Mouse (Mus musculus) MEL (cell line): ENCODE measurements around the gene Borcs5.

ENCODE experiments used
- CTCF ChIP-seq, 3 experiments: IDR thresholded peaks in 2 of 3; conservative IDR thresholded peaks in 1 of 3; 2 replicates each; pipeline ENCODE4 v1.5.1; 2011 to 2012; ENCODE audit warnings: low read length in 3 of 3, low read depth in 2 of 3, mild to moderate bottlenecking in 2 of 3, improper control_type of control experiment in 1 of 3, inconsistent platforms in 1 of 3, mixed read lengths in 1 of 3, moderate library complexity in 1 of 3; ENCODE audit not compliant: control insufficient read depth in 1 of 3, insufficient read depth in 1 of 3, poor library complexity in 1 of 3, severe bottlenecking in 1 of 3
- E2F4 ChIP-seq: IDR thresholded peaks from 2 replicates; pipeline ENCODE4 v1.6.1; 2011; ENCODE audit warnings: low read depth, low read length, improper control_type of control experiment, borderline replicate concordance
- EP300 ChIP-seq, 2 experiments: IDR thresholded peaks; 2 replicates each; pipeline ENCODE4 v1.6.1; 2011; ENCODE audit warnings: improper control_type of control experiment in 2 of 2, low read length in 2 of 2, low read depth in 1 of 2, mild to moderate bottlenecking in 1 of 2
- KAT2A ChIP-seq: conservative IDR thresholded peaks from 2 replicates; pipeline ENCODE4 v1.6.1; 2012; ENCODE audit warnings: low read depth, low read length, improper control_type of control experiment, inconsistent platforms
- POLR2A ChIP-seq, 2 experiments: IDR thresholded peaks; 2 replicates each; pipeline ENCODE4 v1.6.1; 2011 to 2012; ENCODE audit warnings: low read length in 2 of 2, mild to moderate bottlenecking in 2 of 2, control low read depth in 1 of 2, improper control_type of control experiment in 1 of 2, low read depth in 1 of 2, moderate library complexity in 1 of 2; ENCODE audit not compliant: control insufficient read depth in 1 of 2, insufficient read depth in 1 of 2, poor library complexity in 1 of 2
- POLR2AphosphoS2 ChIP-seq: IDR thresholded peaks from 2 replicates; pipeline ENCODE4 v1.6.1; 2011; ENCODE audit warnings: low read length, improper control_type of control experiment
- SMC3 ChIP-seq: IDR thresholded peaks from 2 replicates; pipeline ENCODE4 v1.6.1; 2011; ENCODE audit warnings: low read depth, low read length, improper control_type of control experiment
- TBP ChIP-seq: IDR thresholded peaks from 2 replicates; pipeline ENCODE4 v1.8.0; 2011; ENCODE audit warnings: low read depth, low read length, improper control_type of control experiment
- USF1 ChIP-seq: IDR thresholded peaks from 2 replicates; pipeline ENCODE4 v1.6.1; 2014; ENCODE audit warnings: low read depth, mild to moderate bottlenecking, inconsistent platforms, low read length, improper control_type of control experiment, moderate library complexity

DNA sequence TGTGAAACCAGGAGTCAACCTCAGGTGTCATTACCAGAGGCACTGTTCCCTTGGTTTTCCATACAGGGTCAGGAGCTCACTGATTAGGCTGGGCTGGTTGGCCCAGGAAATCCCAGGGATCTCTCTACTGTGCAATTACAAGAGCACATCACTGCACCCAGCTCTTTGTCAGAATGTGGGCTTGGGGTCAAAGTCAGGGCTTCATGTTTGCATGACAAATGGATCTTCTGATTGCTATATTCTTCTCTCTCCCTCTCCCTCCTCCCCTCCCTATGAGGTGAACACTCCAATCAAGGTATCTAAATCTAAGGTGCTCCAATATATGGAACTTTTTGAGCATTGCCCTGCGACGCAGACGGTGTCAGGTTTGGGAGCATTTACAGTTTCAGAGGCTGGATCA is 55.7 kb downstream of the Borcs5 start:
- TF ChIP-seq TBP (no peak), POLR2A (IDR thresholded peaks at IDR 0.05; ENCODE audit: control insufficient read depth in 1 of 2, insufficient read depth in 1 of 2, low read depth in 1 of 2, low read length in 2 of 2, poor library complexity in 1 of 2) (no peak), USF1 (no peak), EP300 (IDR thresholded peaks at IDR 0.05; ENCODE audit: low read depth in 1 of 2, low read length in 2 of 2) (no peak), E2F4 (no peak), KAT2A (no peak), SMC3 (no peak), CTCF (IDR thresholded peaks at IDR 0.05 in 2 of 3, conservative IDR thresholded peaks at IDR 0.05 in 1 of 3; ENCODE audit: control insufficient read depth in 1 of 3, insufficient read depth in 1 of 3, low read depth in 2 of 3, low read length in 3 of 3, poor library complexity in 1 of 3, severe bottlenecking in 1 of 3) (no peak), POLR2AphosphoS2 (no peak)
